Mouse (Mus musculus): Measurements from ENCODE around the gene H2-Q10. TPM values are rescaled to one million over a fixed set of nuclear protein-coding genes. Genes with fewer than 3 reads are reported as not detected.

Gene H2-Q10
- under 1 TPM in 1 of 2 experiments, not detected in 1; 0.01 TPM for polyA plus RNA-seq (2012; fragmentation: generic; extraction: Trizol)

GRCm38 (mm10) chr17:35469842-35470751 is at the start of gene H2-Q10:
H2-Q10 (plus strand) TSS chr17:35470089.

GRCm38 (mm10) chr17:35424624-35425416 is 45.1 kb upstream of the H2-Q10 start, which contains the start of gene H2-Q6:
H2-Q6 (plus strand) TSS chr17:35424850.

DNA sequence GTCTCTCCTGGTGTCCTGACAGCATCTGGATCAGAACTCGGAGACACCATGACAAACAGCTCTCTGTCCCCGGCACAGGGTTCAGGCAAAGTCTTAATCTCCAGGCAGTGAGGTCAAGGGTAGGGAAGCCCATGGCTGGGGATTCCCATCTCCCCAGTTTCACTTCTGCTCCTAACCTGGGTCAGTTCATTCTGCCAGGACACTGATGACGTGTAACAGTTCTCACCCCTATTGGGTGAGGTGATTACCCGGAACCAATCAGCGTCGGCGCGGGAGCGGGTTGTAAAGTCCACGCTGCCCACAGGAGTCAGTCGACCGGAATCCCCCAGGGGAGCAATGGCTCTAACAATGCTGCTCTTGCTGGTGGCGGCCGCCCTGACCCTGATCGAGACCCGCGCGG is 31.0 kb upstream of the H2-Q10 start, which contains the start of gene H2-Q7:
H2-Q7 (plus strand) TSS at position 271 of the 400 bp plus-strand sequence.

DNA sequence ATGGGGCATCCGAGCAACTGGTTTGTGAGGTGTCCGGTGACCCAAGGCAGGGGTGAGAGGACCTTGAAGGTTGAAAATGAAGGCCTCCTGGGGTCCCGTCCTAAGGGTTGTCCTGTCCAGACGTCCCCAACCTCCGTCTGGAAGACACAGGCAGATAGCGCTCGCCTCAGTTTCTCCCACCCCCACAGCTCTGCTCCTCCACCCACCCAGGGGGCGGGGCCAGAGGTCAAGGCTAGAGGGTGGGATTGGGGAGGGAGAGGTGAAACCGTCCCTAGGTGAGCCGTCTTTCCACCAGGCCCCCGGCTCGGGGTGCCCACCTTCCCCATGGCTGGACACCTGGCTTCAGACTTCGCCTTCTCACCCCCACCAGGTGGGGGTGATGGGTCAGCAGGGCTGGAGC is 35.9 kb downstream of the H2-Q10 start, which contains the start of gene Pou5f1:
Pou5f1 (plus strand) TSS at position 243 of the 400 bp plus-strand sequence.

DNA sequence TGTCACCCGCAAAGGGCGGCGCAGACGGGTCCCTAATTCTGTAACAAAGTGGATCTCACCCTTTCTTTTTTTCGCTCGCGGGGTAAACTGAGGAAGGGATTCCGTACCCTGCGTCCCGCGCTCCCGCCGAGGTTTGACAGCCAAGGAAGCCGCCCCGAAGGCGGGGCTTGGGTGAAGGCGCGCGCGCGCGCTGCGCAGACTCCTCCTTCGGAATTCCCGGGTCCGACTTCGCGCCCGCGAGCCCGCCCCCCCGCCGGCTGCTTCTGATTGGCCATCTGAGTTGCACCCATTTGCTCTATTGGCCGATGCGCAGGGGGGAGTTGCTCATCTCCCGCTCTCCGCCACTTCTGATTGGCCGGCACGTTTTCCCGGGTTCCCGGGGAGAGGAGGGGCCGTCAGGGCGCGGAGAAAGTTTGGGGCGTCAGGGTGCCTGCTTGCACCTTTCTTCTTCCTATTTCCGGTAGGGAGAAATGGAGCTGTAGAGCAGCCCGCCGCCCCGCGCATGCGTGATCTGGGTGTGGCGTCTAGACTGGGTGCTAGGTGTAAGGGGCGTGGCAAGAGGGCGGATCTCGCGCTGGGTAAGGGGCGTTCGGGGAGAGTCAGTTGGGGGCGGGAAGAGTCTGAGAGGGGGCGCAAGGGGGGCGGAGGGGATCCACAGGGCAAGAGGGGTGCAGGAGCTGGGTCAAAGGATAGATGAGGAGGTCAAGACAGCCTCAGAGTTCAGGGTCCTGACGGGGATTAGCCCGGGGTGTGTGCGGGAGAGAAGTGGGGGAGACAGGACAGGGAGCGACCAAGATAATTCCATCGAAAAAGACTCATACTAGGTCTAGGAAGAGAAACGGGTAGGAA is 47.0 kb downstream of the H2-Q10 start, which contains the start of the genes Tcf19 and Cchcr1:
Tcf19 (minus strand) TSS at position 173 of the 849 bp plus-strand sequence.
Cchcr1 (plus strand) TSS at position 449 of the 849 bp plus-strand sequence.

Other genes starting within 250 kb of the H2-Q10 start
- gene Gm16181, start 249.3 kb upstream of the H2-Q10 start, polyA plus RNA-seq (2012; fragmentation: generic; extraction: Trizol), result under 1 TPM in 1 of 2 experiments, not detected in 1; 0.20 TPM
- 1 to 10 TPM; 1.8 to 4.6 TPM for gene Atp6v1g2, start 236.4 kb upstream of the H2-Q10 start, polyA plus RNA-seq (2012; fragmentation: generic; extraction: Trizol)
- gene Nfkbil1, start 234.3 kb upstream of the H2-Q10 start, polyA plus RNA-seq (2012; fragmentation: generic; extraction: Trizol), result 10 to 100 TPM; 26.9 to 35.6 TPM
- gene Ddx39b, start 228.3 kb upstream of the H2-Q10 start, polyA plus RNA-seq (2012; fragmentation: generic; extraction: Trizol), result 100 to 1,000 TPM; 295 to 318 TPM
- 10 to 100 TPM; 15.2 to 43.8 TPM for gene H2-D1, start 207.4 kb upstream of the H2-Q10 start, polyA plus RNA-seq (2012; fragmentation: generic; extraction: Trizol)
- 1 to 10 TPM; 1.8 to 5.9 TPM for gene H2-Q1, start 149.7 kb upstream of the H2-Q10 start, polyA plus RNA-seq (2012; fragmentation: generic; extraction: Trizol)
- under 1 TPM in 1 of 2 experiments, not detected in 1; 0.05 TPM for gene H2-Q2, start 127.8 kb upstream of the H2-Q10 start, polyA plus RNA-seq (2012; fragmentation: generic; extraction: Trizol)
- 10 to 100 TPM in 1 of 2 experiments, under 1 TPM in 1; 0.61 to 14.6 TPM for gene H2-Q4, start 90.5 kb upstream of the H2-Q10 start, polyA plus RNA-seq (2012; fragmentation: generic; extraction: Trizol)
- under 1 TPM in 1 of 2 experiments, not detected in 1; 0.05 TPM for gene H2-Q6, start 45.2 kb upstream of the H2-Q10 start, polyA plus RNA-seq (2012; fragmentation: generic; extraction: Trizol)
- gene H2-Q7, start 30.9 kb upstream of the H2-Q10 start, polyA plus RNA-seq (2012; fragmentation: generic; extraction: Trizol), result under 1 TPM; 0.05 to 0.31 TPM
- gene Pou5f1, start 35.9 kb downstream of the H2-Q10 start, polyA plus RNA-seq (2012; fragmentation: generic; extraction: Trizol), result not detected
- gene Tcf19, start 46.7 kb downstream of the H2-Q10 start, polyA plus RNA-seq (2012; fragmentation: generic; extraction: Trizol), result 10 to 100 TPM; 50.1 to 69.1 TPM
- 10 to 100 TPM; 22.4 to 23.7 TPM for gene Cchcr1, start 47.0 kb downstream of the H2-Q10 start, polyA plus RNA-seq (2012; fragmentation: generic; extraction: Trizol)
- gene Psors1c2, start 63.1 kb downstream of the H2-Q10 start, polyA plus RNA-seq (2012; fragmentation: generic; extraction: Trizol), result under 1 TPM; 0.05 to 0.59 TPM
- gene Cdsn, start 82.0 kb downstream of the H2-Q10 start, polyA plus RNA-seq (2012; fragmentation: generic; extraction: Trizol), result 10 to 100 TPM in 1 of 2 experiments, 1 to 10 TPM in 1; 4.7 to 32.6 TPM
- not detected for gene 2300002M23Rik, start 97.4 kb downstream of the H2-Q10 start, polyA plus RNA-seq (2012; fragmentation: generic; extraction: Trizol)
- not detected for gene Sfta2, start 131.5 kb downstream of the H2-Q10 start, polyA plus RNA-seq (2012; fragmentation: generic; extraction: Trizol)
- gene Gm9573, start 156.5 kb downstream of the H2-Q10 start, polyA plus RNA-seq (2012; fragmentation: generic; extraction: Trizol), result not detected
- under 1 TPM in 1 of 2 experiments, not detected in 1; 0.01 TPM for gene Mucl3, start 173.6 kb downstream of the H2-Q10 start, polyA plus RNA-seq (2012; fragmentation: generic; extraction: Trizol)
- 10 to 100 TPM; 10.3 to 17.1 TPM for gene Vars2, start 197.5 kb downstream of the H2-Q10 start, polyA plus RNA-seq (2012; fragmentation: generic; extraction: Trizol)
- 10 to 100 TPM; 37.3 to 43.3 TPM for gene Gtf2h4, start 203.7 kb downstream of the H2-Q10 start, polyA plus RNA-seq (2012; fragmentation: generic; extraction: Trizol)
- 10 to 100 TPM; 13.6 to 77.1 TPM for gene Ddr1, start 234.5 kb downstream of the H2-Q10 start, polyA plus RNA-seq (2012; fragmentation: generic; extraction: Trizol)

Measured in C3H10T1/2 (cell line).